Mouse (Mus musculus) thymus, postnatal 0 days (tissue): ENCODE measurements around the gene Fig4. TPM values are rescaled to one million over a fixed set of nuclear protein-coding genes. Genes with fewer than 3 reads are reported as not detected.

Experiments
- DNase-seq: peaks from one replicate; pipeline ENCODE4 v3.0.0-alpha.2; 2015; ENCODE audit warnings: low spot score
- polyA plus RNA-seq: library from polyadenylated mRNA; unstranded; fragments of >200 nt; fragmentation: Nextera tagmentation; extraction: Ambion mirVana; gene quantifications from 2 replicates; pipeline ENCODE4 v1.2.1, GENCODE M21; 2015

Fig4 gene
- 27.7 and 29.4 TPM in 2 replicates for polyA plus RNA-seq

DNA sequence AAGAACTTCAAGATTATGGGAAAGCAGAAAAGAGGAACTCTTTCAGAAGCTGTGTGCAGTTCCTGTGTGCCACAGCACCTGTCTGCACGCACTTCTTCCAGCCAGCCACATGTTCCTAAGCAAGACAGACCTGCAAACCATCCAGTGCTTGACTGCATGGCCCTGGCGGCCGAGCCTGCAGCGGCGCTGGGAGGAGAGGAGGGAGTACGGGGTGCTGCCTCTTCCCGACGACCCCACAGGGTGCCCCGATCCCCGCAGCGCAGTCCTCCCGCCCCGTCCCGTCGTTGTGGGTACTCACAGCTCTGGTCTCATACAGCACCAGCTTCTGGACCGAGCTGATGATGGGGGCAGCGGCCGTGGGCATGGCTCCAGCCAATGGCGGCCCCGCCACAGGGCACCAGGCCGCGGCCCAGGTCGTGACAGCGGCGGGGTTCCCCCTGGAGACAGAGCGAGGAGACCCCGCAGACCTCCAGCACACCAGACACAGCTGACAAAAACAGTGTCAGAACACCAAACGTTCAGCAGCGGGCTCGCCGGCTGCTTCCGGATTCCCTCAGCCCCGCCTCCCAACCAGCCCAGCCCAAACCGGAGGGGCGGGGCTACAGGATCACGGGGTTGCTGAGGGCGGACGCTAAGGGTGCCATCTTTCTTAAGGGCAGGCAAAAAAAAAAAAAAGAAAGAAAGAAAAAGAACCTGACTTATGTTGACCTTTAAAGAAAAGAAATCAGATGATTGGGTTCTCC lies at the start of gene Fig4:
Gene Fig4, minus strand, starts transcription at position 572 of the 743 bp plus-strand sequence.
- peak; percentile 96 for DNase-seq

DNA sequence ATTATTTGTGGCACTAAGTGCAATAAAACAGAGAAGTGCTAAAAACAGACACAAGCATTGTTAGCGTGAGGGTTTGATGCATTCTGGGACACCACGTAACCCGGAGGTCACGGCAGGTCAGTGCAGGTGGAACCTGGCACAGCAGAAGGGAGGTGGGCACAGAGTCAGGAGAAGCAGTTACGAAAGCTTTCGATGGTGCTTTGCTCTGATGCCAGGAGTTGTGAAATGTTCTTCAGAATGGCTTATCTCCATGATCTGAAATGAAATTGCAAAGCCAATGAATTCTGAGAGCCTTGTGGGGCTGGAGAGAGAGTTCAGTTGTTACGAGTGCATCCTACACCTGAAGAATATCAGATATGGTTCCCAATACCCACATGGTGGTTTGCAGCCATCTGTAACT lies 38.3 kb upstream of the Fig4 start:
- DNase-seq: no peak

DNA sequence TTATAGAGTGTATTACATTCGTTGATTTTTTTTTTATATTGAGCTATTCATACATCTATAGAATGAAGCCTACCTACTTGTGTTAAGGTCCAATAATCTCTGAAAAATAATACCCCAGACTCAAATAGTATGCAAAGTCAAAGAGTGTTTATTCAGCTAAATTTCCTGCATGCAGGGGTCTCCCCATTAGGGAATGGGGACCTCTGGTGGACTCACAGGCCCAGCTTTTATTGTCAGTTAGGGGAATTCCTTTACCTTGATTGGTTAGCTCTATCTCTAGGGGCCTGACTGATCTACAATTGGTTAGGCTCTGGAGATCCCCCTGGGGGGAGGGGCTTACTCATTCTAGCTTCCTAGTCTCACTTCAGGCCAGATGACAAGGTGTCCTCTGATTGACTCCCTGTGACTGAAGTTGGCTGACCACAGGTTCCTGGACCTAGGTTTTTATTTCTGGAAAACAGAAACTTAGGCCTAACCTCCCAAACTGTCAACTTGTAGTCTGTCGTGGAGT lies 29.5 kb upstream of the Fig4 start:
- DNase-seq: no peak

DNA sequence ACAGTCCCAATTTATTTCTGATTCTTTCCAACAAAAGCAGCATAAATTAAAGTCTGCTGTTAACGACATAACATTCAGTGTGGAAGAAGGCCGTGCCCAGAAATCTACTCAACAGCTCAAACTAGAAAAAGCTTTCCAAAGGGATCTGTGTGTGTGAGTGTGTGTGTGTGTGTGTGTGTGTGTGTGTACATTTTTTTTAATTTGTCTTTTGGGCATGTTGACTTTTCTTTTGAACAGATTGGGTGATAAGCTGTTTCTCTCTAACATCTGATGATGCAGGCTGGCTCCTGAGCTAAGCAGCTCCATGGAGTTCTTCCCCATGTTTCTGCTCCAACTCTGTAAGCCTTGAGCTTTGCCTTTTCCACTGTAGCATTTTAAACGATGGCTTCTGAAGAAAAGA lies 12.8 kb upstream of the Fig4 start:
- no peak for DNase-seq

DNA sequence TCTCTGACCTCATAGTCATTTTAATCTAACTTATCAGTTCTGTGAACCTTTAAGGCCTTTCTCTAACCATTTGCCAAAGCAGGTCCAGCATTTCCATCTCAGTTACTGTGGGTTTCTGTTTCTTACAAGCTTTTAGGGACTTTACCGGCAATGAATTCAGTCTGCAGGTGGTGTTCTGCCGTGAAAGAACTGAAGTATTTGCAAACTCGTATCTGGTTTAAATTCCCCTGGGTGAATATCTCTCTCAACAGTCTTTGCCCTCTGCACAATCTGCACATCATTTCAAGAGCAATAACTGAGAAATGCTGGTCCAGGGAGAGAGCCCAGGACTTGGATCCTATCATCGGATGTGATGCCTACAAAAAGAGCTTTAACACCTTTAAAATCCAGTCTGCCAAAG lies 5.1 kb upstream of the Fig4 start:
- no peak for DNase-seq

DNA sequence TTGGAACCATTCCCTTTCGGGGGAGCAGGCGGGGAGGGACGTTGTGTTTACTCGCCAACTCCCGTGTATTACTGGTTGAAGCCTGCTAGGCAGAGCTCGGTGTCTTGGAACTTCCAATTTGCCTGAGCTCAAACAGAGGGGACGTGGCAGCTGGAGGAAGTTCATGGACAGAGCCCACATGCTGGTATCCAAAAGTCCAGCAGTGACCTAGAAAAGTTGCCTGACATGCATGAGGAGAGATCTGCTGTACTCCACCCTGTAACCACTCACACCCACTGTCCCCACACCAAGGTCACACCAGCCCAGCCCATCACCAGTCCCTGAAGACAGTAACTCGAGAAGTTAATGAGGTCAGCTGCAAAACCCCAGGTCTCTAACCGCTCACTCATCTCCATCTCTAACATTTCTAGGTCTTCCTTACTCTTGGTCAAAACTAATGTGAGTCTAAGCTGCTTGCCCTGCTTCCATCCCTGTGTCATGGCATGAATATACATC lies 1.9 kb upstream of the Fig4 start:
- no peak for DNase-seq

DNA sequence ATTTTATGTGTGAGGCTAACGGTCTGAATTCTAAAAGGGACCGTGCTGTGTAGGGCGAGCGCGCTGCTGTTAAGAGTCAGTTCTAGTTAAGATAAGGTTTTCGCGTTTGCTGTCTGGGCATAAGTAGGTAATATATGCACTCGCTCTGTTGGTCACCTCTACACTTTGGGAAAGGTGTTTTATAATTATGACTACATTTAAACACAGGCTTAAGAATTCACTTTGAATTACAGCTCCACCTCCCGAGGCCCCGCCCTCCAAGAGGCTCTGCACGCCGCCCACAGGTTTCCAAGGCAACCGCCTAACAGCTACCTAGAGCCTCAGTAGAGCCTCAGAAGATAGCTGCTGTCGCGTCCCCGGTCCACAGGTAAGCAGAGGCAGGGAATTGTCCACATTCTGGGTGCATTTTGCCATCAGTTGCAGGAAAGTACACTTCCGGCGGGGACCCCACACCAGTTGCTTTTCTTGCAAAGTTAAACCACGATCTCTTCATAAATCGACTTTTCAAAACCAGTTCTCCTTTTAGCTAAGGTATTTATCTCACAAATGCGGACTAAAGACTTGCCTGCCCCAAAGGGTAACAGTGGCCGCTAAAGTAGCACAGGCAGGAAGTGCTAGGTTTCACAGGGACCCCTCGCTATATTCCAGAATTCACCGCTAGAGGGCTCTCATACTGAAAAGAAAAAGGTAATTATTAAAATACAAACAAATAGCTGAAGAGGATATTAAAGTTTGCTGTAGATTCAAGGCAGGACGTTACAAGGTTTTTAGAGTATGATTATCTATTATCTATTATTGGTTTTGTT lies 782 bp upstream of the Fig4 start, which contains the start of gene Ak9:
Gene Ak9, plus strand, starts transcription at position 342 of the 806 bp plus-strand sequence.
- peak; percentile 90 for DNase-seq

DNA sequence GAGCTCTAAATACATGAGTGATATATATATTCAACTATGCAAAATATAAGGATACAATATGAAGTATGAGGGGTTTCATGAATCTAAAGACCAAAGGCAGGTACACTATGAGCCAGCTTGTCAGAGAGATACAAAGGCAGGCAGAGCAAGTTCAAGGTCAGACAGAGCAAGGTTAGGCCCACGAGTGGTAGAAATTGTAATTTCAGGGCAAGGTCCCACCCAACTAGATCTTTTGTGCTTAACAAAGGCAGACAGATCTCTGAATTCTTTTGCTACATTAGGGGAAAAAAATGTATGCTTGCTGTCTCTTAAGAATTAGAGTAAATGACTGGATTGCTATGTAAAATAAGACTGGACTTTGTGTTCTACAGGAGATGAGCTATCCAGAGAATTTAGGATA lies 2.9 kb downstream of the Fig4 start:
- DNase-seq: no peak

DNA sequence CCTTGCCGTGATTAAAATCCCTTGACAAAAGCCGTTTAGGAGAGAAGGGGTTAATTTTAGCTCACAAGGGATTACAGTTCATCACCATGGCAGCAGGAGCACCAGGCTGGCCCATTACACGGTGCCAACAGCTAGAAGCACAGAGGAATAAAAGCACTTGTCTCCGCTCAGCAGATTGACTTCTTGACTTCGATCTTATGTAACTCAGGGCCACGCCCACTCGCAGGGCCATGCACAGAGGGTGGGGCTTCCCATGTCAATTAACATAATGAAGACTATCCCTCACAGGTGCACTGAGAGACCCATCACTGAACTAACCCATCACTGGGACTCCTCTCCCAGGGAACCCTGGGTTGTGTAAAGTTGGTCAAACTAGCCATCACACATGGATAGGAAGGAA lies 7.9 kb downstream of the Fig4 start:
- DNase-seq: no peak

DNA sequence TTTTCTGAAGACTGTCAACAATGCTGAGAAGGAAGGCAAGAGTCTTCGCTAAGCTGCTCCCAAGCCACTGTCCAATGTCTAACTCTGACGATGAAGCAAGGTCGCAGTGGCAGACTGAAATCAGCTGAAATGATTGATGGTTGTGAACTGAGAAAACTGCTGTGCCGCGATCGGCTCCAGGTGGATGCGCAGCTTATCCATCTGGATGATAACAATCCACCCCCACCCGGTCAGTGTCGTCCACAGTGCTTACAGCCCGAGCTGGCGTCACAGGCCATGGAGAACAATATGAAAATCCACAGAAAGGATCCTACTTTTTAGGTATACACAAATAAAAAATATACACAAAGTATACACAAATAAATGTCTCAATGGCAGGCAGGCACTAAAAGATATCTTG lies 8.3 kb downstream of the Fig4 start:
- DNase-seq: no peak

DNA sequence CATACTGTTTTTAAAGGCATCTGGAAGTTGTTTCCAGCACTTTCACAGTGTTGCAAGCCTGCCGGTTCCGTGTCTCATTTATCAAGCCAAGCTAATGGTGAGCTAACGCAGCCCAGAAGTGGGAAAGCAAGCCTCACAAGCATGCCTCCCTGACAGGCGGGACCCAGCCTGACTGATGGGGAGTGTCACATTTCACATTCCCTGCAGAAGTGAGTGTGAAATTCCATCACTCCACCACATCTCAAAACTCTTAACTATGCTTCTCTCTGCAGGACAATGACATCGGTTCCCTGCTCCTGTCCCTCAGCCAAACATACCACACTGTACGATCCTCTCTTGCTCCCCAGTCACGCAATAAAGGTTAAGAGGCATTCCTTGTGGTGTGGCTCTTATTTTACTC lies 10.0 kb downstream of the Fig4 start:
- DNase-seq: no peak

DNA sequence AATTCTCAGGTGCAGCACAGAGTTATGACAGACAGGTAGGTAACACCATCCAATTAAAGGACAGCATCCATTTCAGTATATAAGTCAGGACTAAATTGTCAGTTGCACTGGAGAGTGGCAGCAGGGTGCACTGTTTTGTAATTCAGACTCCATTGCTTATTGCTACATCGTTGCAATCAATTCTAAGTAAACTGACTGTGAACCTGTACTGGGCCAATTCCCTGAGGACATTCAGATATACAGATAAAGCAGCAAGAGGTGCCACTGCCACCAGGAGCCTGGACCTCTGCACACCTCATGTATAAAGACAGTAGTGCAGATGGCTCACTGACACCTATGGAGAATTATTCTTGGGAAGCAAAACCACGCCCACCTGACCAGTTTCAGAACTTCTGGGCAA lies 12.0 kb downstream of the Fig4 start:
- DNase-seq: no peak

DNA sequence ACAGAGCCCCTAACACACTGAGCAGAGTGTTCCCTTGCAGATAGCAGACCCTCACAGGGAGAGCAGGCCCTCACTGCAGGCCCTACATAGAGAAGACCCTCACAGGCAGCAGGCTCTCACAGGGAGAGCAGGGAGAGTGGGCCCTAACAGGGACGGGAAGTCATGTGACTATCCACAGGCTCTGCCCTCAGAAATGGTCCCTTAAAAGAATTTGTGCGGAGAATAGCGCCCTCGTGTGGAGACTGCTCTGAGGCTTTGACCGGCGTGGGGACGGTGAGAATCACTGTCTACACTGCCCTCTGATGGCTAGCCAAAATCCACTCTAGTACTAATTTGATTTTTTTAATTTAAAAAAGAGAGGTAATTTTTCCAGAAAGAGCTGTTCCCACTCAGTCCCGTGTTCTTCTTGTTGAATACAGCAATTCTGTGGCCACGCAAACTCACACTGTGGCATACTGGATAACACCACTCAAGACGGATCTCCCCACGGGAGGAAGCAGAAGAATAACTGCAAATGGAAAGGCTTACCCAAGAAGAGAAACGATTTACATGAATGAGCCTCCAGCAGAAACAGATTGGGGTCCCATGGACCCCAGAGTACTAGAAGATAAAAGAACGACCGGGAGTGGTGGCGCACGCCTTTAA lies 14.2 kb downstream of the Fig4 start:
- DNase-seq: peak; percentile 85

DNA sequence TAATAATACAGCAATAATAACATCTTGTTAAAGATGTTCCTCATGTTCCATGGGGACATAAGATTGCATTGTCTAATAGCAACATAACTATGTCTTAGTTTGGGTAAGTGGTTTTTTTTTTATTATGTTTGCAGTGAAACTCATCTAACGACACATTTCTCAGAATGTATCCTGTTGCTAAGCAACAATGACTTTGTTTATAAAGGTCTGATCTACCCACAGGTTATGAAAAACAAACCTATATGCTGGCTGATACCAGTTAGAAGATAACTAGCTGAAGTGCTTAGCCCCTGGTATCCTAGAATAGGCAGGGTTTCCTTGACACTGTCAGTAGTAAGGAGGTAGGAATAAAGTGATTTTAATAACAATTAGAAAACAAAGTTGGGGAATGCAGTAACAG lies 15.0 kb downstream of the Fig4 start:
- DNase-seq: no peak

DNA sequence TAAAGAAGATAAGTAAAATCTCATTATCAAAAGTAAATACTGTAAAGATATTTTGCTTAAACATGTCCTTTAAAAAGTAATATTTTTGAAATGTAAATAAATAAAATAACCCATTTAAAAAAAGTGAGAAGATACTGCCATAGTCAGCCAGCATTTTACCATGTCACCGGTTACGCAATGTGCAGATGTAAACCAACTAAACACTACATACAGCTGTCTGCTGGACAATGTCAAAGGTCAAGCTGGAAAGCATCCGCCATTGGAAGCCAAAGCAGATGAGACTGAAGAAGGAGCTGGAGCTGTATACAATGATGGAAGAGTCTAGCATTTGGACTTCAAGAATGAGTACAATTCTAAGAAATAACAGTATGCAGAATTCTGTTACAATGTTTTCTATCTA lies 15.4 kb downstream of the Fig4 start:
- no peak for DNase-seq

DNA sequence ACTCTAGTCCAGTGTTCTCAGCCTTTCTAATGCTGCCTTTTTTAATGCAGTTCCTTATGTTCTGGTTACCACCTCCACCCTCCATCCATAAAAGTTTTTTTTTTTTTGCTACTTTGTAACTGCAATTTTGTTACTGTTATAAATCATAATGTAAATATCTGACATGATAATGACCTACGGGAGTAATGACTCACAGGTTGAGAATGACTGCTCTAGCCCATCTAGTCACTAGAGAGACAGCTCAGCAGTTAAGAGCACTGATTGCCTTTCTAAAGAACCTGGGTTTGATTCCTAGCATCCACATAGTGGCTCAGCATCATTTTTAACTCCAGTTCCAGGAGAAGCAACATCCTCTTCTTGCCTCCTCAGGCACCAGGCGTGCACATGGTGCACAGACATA lies 21.0 kb downstream of the Fig4 start:
- DNase-seq: no peak

DNA sequence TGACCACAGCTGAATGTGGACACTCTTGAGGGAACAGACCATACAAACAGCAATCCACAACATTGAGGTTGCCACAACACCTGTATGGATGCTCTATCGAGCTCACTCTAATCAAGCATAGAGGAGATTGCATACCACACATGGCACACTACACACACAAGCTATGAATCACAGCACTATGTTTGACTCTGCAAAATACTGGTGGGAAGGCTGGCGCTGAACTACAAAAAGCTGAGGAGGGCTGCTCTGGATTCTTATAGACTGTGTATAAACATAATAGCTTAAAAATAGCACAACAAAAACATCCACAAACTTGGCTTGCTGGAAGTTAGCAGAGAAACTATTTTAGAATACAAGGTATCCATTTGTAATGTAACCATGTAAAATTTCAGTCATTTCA lies 22.3 kb downstream of the Fig4 start:
- no peak for DNase-seq

DNA sequence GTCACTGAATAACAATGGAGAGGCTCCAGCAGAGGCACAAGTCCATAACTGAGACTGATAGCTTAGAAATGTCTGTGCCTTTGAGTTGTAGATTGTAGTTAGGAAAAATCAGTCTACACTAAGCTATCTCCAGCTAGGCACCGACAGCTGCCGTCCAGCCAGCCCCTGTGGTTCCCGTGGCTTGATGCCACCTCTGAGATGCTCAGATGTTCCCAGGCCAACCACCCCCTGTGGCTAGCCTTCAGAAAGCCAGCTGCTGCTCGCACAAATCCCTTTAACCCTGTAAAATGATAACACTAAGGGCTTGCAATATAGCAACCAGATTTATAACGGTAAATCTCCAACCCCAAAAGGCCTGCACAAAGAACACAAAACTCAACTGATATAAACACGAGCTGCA lies 22.9 kb downstream of the Fig4 start:
- DNase-seq: no peak

DNA sequence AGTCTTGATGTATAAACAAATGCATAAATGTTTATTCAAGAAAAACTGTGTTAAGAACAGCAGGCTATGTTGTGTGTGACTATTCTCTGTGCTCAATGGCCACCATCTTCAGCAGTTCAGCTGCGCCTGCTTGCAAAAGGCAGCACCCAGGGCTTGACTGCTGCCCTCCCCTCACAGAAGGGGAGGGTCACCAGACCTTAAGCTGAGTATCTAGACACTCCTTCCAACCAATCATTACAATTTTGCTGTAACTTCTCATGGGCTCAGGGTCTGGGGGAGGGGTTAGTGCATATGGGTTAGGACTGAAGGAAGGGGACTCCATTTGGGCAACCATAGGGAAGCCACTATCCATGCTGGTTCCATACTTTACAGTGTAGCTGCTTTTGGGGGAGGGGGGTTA lies 24.3 kb downstream of the Fig4 start:
- no peak for DNase-seq

DNA sequence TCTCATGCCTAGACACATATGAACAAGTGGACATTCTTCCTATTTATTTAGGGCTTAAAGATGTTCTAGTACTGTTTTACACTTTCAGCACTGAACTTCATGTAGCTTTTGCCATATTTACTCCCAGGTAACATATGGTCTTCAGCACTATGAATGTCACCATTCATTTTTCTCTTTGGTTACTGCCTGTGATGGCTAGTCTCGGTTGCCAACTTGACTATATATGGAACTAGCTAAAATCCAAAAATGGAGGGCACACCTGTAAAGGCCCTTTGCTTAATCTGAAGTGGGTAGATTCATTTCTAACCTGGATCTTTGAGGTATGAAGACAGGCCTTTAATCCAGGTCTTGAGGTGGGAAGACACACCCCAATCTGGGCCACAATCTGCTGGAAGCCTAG lies 28.2 kb downstream of the Fig4 start:
- DNase-seq: no peak

DNA sequence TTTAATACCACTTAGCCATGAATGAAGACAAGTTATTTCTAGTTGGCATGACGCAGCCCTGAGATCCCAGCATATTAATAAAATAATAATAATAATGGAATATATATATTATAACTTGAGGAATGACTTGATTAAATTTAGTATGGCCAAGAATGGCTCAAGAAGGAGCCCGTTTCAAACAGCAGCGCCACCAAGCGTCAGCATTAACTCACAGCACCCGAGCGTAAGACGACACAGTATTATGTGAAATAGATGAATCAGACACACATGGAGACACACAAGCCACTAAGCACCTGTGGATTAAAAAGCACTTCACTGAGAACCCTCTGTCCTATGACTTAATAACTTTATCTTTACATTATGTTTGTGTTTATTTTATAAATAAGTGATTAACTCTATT lies 31.2 kb downstream of the Fig4 start:
- DNase-seq: no peak

DNA sequence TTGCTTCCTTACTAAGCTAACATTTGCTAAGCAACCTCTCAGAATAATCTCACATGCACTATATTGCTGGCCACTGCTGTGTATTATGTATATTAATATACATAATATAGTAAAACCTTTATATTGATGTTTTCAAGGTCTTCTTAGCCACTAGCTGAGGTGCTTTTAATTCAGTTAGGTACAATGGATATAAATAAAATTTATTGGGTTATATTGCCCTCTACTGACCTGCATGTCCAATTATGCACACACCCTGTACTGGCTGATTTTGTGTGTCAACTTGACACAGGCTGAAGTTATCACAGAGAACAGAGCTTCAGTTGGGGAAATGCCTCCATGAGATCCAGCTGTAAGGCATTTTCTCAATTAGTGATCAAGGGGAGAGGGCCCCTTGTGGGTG lies 41.2 kb downstream of the Fig4 start:
- no peak for DNase-seq
